Mouse (Mus musculus) embryonic facial prominence, embryonic 14.5 days (tissue): ENCODE results near the gene Ssna1. TPM values are rescaled to one million over a fixed set of nuclear protein-coding genes. Genes with fewer than 3 reads are reported as not detected.

Experiments used
- ATAC-seq: fragments of 200-750 bp; cut with Nextera tagmentation; 2 replicates; pipeline ENCODE4 v1.8.0; 2017; ENCODE audit warnings: low read depth, moderate number of reproducible peaks, moderate TSS enrichment
- DNase-seq: peaks from one replicate; pipeline ENCODE4 v3.0.0-alpha.2; 2015; ENCODE audit warnings: low spot score
- H3K27ac ChIP-seq: fragments of 300-500 bp; sonication (generic); replicated peaks from 2 replicates; pipeline ENCODE4 v1.5.1; 2014; ENCODE audit warnings: low read depth, mild to moderate bottlenecking, low read length, moderate library complexity
- H3K27me3 ChIP-seq: fragments of 300-500 bp; sonication (generic); replicated peaks from 2 replicates; pipeline ENCODE4 v1.6.1; 2014; ENCODE audit warnings: low read length; ENCODE audit not compliant: control insufficient read depth, insufficient read depth
- H3K36me3 ChIP-seq: fragments of 300-500 bp; sonication (generic); 2 replicates; pipeline ENCODE4 v1.6.1; 2014; ENCODE audit warnings: low read length, mixed read lengths; ENCODE audit not compliant: control insufficient read depth, insufficient read depth
- H3K4me1 ChIP-seq: fragments of 300-500 bp; sonication (generic); 2 replicates; pipeline ENCODE4 v1.6.1; 2014; ENCODE audit warnings: antibody characterized with exemption, low read length; ENCODE audit not compliant: control insufficient read depth, insufficient read depth
- H3K4me2 ChIP-seq: fragments of 300-500 bp; sonication (generic); 2 replicates; pipeline ENCODE4 v1.6.1; 2014; ENCODE audit warnings: low read depth, mild to moderate bottlenecking, low read length, moderate library complexity, mixed read lengths
- H3K4me3 ChIP-seq: fragments of 300-500 bp; sonication (generic); 2 replicates; pipeline ENCODE4 v1.5.1; 2014; ENCODE audit warnings: low read depth, mild to moderate bottlenecking, low read length
- H3K9ac ChIP-seq: fragments of 300-500 bp; sonication (generic); 2 replicates; pipeline ENCODE4 v1.6.1; 2014; ENCODE audit warnings: low read depth, mild to moderate bottlenecking, low read length, moderate library complexity, mixed read lengths
- H3K9me3 ChIP-seq: fragments of 300-500 bp; sonication (generic); 2 replicates; pipeline ENCODE4 v1.6.1; 2016; ENCODE audit warnings: low read length; ENCODE audit not compliant: control insufficient read depth
- WGBS: fragments of 180-500 bp; shearing (Covaris S2); extraction: QIAGEN DNeasy Blood & Tissue Kit; methylation state at CpG from one replicate; pipeline ENCODE4 v1.1.7; 2014; 5-methylcytosine and 5-hydroxymethylcytosine counted together
- polyA plus RNA-seq: library from polyadenylated mRNA; unstranded; fragments of >200 nt; fragmentation: Nextera tagmentation; extraction: Ambion mirVana; gene quantifications from 2 replicates; pipeline ENCODE4 v1.2.1, GENCODE M21; 2014

Ssna1 gene
- polyA plus RNA-seq, 1 experiment from 2014 or later: 240 TPM

- peaks cover 70% of the 10 kb centered on the region for H3K27me3 ChIP-seq
- DNase-seq (no peak), ATAC-seq (peak; percentile 48; the same call in 1 of the 2 replicates)
- H3K9ac ChIP-seq: peak overlapping the region; percentile 46; the same call in 1 of the 2 replicates
- H3K4me1 ChIP-seq: 0 out of 2 replicates have a peak, but pooled peaks cover 4% of the 10 kb centered on the region
- peak overlapping the region; percentile 57 for H3K4me2 ChIP-seq
- 4% methylated on average over 22 of the region's 43 CpGs for WGBS
- no peaks in the 10 kb centered on the region for H3K9me3 ChIP-seq
- H3K36me3 ChIP-seq: no peaks in the 10 kb centered on the region
- peak overlapping the region; percentile 38 for H3K4me3 ChIP-seq
- H3K27ac ChIP-seq: no peak overlapping the region
Measured at GRCm38 (mm10) chr2:25292054-25292544, 19.9 kb upstream of the Ssna1 start.

DNA sequence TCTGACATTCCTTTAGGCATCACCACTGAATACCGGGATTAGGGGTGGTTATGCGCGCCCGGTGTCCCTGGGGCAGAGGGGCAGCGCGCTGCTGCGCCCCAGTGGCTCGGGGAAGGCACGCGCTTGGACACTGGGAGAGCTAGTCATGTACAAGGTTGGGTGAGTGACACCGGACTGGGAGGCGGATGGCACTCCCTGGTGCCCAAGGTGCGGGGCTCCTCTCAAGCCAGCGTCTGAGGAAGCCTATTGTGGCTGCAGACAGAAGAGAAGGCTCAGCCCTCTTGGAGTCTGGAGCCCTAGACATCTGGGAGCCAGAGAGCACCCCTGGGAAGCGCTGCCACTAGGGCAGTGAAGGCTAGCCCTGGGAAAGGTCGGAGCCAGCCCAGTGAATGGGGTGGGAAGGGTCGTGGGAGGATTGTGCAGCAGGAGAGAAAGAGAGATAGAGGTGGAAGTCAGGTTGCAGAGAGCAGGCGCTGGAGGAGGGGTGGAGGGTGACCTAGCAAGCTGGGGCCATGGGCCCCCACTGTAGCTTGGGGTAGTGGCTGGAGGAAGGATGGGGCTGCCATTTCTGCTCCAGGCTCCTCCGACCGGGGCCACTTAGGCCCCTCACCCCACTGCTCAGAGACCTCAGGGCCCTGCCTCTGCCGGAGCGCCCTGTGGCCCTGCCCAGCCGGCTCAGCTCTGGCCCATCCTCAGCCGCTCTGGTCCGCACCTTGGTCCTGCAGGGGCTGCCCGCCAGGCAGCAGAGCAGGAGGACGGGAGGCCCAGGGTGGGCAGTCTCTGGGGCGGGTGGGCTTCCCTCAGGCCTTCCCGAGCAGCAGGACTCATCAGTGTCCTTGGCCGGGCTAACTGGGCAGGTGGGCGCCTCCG is 19.2 kb upstream of the Ssna1 start:
- H3K9me3 ChIP-seq: no peaks in the 10 kb centered on the region
- ATAC-seq (no peak), DNase-seq (no peak)
- 0 out of 2 replicates have a peak, but pooled peaks cover under 1% of the 10 kb centered on the region for H3K36me3 ChIP-seq
- 0 out of 2 replicates have a peak, but pooled peaks cover 4% of the 10 kb centered on the region for H3K4me1 ChIP-seq
- H3K27me3 ChIP-seq: peaks cover 70% of the 10 kb centered on the region
- H3K4me2 ChIP-seq: peak overlapping the region; percentile 57
- H3K9ac ChIP-seq: no peak overlapping the region
- H3K27ac ChIP-seq: no peak overlapping the region
- H3K4me3 ChIP-seq: peak overlapping the region; percentile 38
- 6% methylated on average over 26 of the region's 32 CpGs for WGBS

DNA sequence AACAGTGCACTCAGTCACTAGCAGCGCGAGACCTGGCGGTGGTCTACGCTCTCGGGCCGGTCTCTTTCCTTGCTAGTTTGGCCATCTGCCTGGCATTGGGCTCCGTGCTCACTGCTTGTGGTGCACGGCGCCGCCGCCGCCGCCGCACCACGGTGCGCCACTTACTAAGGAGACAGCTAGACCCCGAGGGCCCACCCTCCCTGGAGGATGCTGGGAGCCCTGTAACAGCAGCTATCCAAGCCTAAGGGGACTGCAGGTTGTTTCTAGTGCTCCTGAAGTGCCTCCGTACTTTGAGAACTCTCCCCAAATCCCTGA is 18.5 kb upstream of the Ssna1 start:
- peak overlapping the region; percentile 27 for H3K4me3 ChIP-seq
- H3K9ac ChIP-seq: no peak overlapping the region

GRCm38 (mm10) chr2:25290101-25290815 is 18.0 kb upstream of the Ssna1 start:
- H3K27ac ChIP-seq: no peak overlapping the region
- peak overlapping the region; percentile 47 for H3K4me2 ChIP-seq
- H3K36me3 ChIP-seq: peaks cover 12% of the 10 kb centered on the region
- WGBS: under 1% methylated on average over 39 of the region's 54 CpGs
- H3K9ac ChIP-seq: no peak overlapping the region
- peak overlapping the region; percentile 27 for H3K4me3 ChIP-seq
- DNase-seq: no peak
- H3K9me3 ChIP-seq: no peaks in the 10 kb centered on the region
- H3K27me3 ChIP-seq: peaks cover 62% of the 10 kb centered on the region
- H3K4me1 ChIP-seq: 0 out of 2 replicates have a peak, but pooled peaks cover 4% of the 10 kb centered on the region
- no peak for ATAC-seq

More for the DNA sequence above, 18.5 kb upstream of the Ssna1 start:
- Histone ChIP-seq H3K27ac (no peak overlapping the region), H3K4me2 (peak overlapping the region; percentile 47), H3K4me1 (0 out of 2 replicates have a peak, but pooled peaks cover 4% of the 10 kb centered on the region), H3K27me3 (peaks cover 67% of the 10 kb centered on the region), H3K9me3 (no peaks in the 10 kb centered on the region), H3K36me3 (peaks cover 7% of the 10 kb centered on the region)
- under 1% methylated on average over 17 of the region's 18 CpGs for WGBS
- ATAC-seq (no peak), DNase-seq (no peak)

- Histone ChIP-seq H3K4me2 (peak within 1 kb of the TSS; percentile 47), H3K9me3 (no peaks in the 10 kb centered on the region), H3K27me3 (peaks cover 62% of the 10 kb centered on the region), H3K27ac (no peak within 1 kb of the TSS), H3K4me1 (0 out of 2 replicates have a peak, but pooled peaks cover 4% of the 10 kb centered on the region), H3K4me3 (peak within 1 kb of the TSS; percentile 27), H3K36me3 (peaks cover 18% of the 10 kb centered on the region), H3K9ac (no peak within 1 kb of the TSS)
- DNase-seq: peak; percentile 32
- WGBS: 7% methylated on average over 9 of the region's 11 CpGs
- ATAC-seq: no peak
Measured at GRCm38 (mm10) chr2:25289651-25290050, 17.4 kb upstream of the Ssna1 start, which contains the start of gene Lrrc26. TSS of gene Lrrc26 (plus strand) at chr2:25289915.

DNA sequence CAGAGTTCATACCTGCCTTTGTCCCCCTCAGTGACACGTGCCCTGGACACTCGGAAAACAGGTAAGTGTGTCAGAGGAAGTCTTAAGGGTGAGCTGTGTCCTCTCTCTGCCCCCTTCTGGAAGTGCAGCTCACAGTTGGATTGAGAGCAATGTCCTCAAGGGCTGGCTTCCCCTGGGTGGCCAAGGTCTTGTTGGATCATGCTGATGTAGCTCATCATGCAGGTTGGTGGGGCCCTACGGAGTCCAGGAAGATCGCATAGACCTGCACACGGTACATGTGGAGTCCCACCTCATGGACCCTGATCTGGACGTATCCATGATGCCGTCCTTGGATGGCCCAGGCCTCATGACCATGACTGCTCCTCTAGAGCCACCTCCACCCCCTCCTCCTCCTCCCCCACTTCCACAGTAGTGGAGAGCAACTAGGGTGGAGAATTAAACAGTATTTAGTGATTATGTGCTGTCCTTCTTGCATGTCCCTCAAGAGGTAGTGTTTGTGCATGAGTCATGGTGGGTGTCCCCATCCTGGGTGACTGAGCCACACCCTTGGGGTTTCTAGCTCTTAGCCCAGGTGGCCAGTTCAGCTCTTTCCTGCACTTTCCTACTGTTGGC is 16.6 kb upstream of the Ssna1 start:
- Histone ChIP-seq H3K27ac (no peak overlapping the region), H3K9ac (no peak overlapping the region), H3K36me3 (peaks cover 26% of the 10 kb centered on the region), H3K27me3 (peaks cover 62% of the 10 kb centered on the region), H3K4me1 (0 out of 2 replicates have a peak, but pooled peaks cover 4% of the 10 kb centered on the region), H3K9me3 (no peaks in the 10 kb centered on the region), H3K4me3 (no peak overlapping the region), H3K4me2 (no peak overlapping the region)
- 77% methylated on average over 7 of the region's 7 CpGs for WGBS
- ATAC-seq (no peak), DNase-seq (no peak)

GRCm38 (mm10) chr2:25287927-25288649 is 15.8 kb upstream of the Ssna1 start, which contains the start of gene Tmem210:
TSS of gene Tmem210 (plus strand) at chr2:25288145.
- no peaks in the 10 kb centered on the region for H3K9me3 ChIP-seq
- no peak for ATAC-seq
- no peak for DNase-seq
- no peak within 1 kb of the TSS for H3K4me2 ChIP-seq
- H3K9ac ChIP-seq: no peak within 1 kb of the TSS
- 0 out of 2 replicates have a peak, but pooled peaks cover 4% of the 10 kb centered on the region for H3K4me1 ChIP-seq
- peaks cover 55% of the 10 kb centered on the region for H3K27me3 ChIP-seq
- no peak within 1 kb of the TSS for H3K4me3 ChIP-seq
- 90% methylated on average over 6 of the region's 6 CpGs for WGBS
- peaks cover 33% of the 10 kb centered on the region for H3K36me3 ChIP-seq
- H3K27ac ChIP-seq: peak within 1 kb of the TSS; percentile 77
